Mouse (Mus musculus) brain, embryonic 14.5 days (tissue): Measurements from ENCODE around the gene Krt13. TPM values are rescaled to one million over a fixed set of nuclear protein-coding genes. Genes with fewer than 3 reads are reported as not detected.

Source experiments
- DNase-seq: peaks from one replicate; pipeline ENCODE4 v3.0.0-alpha.2; 2011; ENCODE audit warnings: low read depth
- CTCF ChIP-seq: fragments of 200-500 bp; IDR thresholded peaks from 2 replicates; pipeline ENCODE4 v1.5.1; 2012; ENCODE audit warnings: inconsistent platforms, mild to moderate bottlenecking, moderate library complexity, borderline replicate concordance; ENCODE audit not compliant: insufficient read depth, insufficient read length; ENCODE audit errors: extremely low read depth
- POLR2A ChIP-seq: fragments of 200-500 bp; IDR thresholded peaks from 2 replicates; pipeline ENCODE4 v1.6.1; 2012; ENCODE audit warnings: mild to moderate bottlenecking, inconsistent platforms, borderline replicate concordance; ENCODE audit not compliant: poor library complexity, insufficient read depth, insufficient read length, severe bottlenecking; ENCODE audit errors: extremely low read depth
- polyA plus RNA-seq: library from polyadenylated mRNA; depleted of rRNA; stranded (reverse); fragments of >200 nt; gene quantifications from 2 replicates; pipeline ENCODE4 v1.2.3, GENCODE M21; 2012

The Krt13 gene
- polyA plus RNA-seq, 1 experiment, result not detected

- no peak for TF ChIP-seq CTCF
- no peak for TF ChIP-seq POLR2A
- DNase-seq, result no peak
Measured at GRCm38 (mm10) chr11:100145104-100145503, 23.7 kb upstream of the Krt13 start.

DNA sequence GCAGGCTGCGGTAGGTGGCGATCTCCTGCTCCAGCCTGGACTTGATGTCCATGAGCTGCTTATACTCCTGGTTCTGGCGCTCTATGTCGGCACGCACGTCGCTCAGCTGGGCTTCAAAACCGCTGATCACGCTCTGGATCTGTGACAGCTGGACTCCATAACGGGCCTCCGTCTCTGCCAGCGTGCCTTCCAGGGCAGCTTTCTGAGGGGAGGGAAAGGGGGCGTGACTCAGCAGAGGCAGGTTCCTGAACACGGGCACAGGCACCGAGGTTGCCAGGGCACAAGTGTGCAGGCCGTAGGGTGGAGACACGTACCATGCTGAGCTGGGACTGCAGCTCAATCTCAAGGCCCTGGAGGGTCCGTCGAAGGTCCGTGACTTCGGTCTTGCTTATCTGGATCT is 19.6 kb upstream of the Krt13 start:
- DNase-seq, result peak; percentile 11

DNA sequence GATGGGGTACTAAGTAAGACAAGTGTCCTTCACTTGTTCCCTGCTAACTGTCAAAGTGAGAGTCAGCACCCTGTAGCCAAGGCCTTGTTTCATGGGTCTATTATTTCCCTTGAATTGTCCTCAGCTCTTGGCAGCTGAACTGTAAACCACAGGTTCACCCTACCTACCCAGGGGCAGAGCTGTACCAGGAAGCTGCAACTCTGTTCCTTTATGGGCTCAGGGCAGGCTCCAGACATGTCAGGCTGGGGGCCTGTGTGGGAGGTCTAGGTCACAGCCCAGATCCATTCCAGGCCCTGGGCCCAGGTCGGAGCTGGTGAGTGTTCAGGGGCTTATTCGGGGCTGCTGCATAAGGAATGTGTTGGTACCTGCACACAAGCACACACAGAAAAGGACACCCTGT is 18.0 kb upstream of the Krt13 start:
- TF ChIP-seq CTCF (no peak), POLR2A (no peak)
- DNase-seq, result no peak

More for the DNA sequence above, 19.6 kb upstream of the Krt13 start:
- TF ChIP-seq POLR2A, result no peak

DNA sequence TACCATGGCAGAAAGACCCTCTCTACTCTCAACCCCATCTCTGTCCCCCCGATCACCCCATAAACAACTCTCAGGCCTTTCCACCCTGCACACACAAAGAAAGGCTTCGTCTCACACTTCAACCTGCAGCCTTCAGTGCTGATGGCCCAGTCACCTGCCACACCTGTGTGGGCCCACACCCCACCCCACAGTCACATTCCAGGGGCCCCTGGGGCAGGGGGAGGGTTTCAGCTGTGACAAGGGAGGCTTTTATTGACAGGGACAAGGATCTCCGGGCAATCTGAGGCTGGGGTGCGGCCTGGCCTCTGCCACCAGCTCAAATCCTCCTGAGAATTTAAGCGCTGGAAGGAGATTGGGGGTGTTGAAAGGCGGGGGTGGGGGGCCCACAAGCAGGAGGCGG is 17.4 kb upstream of the Krt13 start:
- no peak for TF ChIP-seq POLR2A
- TF ChIP-seq CTCF, result no peak
- no peak for DNase-seq

- peak; percentile 76 for DNase-seq
- TF ChIP-seq CTCF, result no peak
- TF ChIP-seq POLR2A, result no peak
Measured at GRCm38 (mm10) chr11:100137693-100138092, 16.3 kb upstream of the Krt13 start.

DNA sequence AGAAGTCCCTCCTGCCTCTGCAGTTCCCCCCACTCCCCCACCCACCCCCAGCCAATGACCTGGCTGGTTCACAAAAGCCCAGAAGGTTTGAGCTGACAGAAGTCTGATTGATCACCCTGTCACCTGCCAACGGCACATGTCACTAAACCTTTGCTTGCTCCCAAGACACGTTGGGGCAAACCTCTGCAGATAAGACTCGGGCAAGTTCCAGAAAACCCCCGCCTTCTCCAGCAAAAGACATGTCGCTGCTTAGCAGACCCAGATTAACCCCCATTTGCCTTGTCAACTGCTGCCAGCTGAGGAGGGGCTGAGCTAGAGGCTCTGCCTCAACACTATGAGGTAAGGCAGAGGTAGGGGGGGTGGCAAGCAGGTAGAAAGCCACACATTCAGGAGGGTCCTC is 15.2 kb upstream of the Krt13 start:
- peak; percentile 8 for DNase-seq
- TF ChIP-seq POLR2A, result no peak
- no peak for TF ChIP-seq CTCF

DNA sequence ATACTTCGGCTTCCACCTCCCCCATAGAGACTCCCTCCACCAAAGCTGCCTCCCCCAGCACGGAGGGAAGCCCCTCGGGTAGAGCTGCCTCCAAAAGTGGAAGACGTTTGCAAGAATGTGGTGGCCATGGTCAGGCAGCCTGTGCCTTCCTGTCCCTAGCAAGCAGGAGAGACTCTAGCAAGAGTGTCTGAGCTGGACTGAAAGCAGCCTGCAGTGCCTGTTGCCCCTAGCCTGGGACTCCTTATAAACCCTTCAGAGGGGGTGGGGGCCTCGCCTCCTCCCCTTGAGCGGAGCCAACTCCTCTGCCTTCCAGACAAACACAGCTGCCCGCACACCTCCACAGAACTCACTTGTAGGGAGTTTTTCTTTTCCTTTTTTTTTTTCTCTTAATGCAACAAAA is 14.4 kb upstream of the Krt13 start, which contains the start of gene Krt15:
Gene Krt15 (minus strand): TSS at position 198 of the 400 bp plus-strand sequence.
- no peak for DNase-seq
- TF ChIP-seq CTCF, result no peak
- no peak for TF ChIP-seq POLR2A

GRCm38 (mm10) chr11:100124901-100125300 is 3.5 kb upstream of the Krt13 start:
- no peak for DNase-seq
- TF ChIP-seq CTCF (no peak), POLR2A (no peak)

- DNase-seq, result no peak
- TF ChIP-seq CTCF (no peak), POLR2A (no peak)
Measured at GRCm38 (mm10) chr11:100120331-100120730, 1.0 kb downstream of the Krt13 start.

DNA sequence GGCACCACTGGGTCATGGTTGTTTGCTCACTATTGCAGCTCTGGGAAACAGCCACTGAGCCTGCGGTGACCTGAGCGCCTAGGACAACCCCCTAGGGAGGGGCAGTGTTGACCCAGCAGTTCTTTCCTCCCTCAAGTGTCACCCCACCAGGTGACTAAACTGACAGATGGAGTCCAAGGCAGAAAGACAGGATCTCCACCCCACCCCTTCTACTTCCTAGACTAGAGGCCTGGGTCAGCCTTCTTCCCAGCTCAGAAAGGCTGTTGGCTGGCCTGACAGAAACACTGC is 7.7 kb downstream of the Krt13 start:
- DNase-seq, result no peak
- no peak for TF ChIP-seq CTCF
- TF ChIP-seq POLR2A, result no peak

DNA sequence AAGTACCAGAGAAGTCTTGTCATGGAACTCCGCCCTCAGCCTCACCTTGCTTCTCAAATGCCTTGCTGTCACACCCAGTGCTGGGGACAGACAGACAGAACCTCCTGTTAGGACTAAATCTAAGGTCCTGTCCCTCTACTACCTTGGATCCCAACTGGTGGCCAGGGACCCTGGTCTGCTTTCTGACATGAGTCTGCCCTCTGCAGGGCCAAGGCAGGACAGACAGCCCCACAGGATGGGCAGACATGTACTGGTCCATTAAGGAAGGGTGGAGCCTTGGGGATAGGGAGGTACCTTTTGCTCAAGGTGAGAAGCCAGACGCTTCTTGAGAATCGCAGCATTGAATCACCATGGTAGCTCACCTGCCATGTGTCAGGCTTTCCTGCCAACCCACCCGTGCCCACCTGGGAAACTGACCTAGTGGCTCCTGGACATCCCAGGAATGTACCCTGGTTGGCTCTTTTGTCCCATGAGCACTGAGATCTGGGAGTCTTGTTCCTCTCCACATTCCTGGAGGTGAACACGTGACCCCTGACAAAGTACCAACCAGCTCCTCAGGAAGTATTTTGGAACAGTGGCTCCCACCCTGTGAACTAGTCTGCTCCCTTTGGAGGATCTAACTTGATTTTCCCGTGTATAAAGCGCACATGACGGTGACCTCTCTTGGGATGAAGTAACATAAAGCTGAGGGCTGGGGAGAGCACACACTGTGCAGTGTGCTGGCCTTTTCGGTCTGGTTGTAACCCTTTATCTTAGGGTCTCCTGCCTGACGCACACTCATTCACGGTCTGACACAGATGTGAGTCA is 8.2 kb downstream of the Krt13 start:
- no peak for TF ChIP-seq CTCF
- no peak for TF ChIP-seq POLR2A
- DNase-seq, result no peak

- TF ChIP-seq CTCF, result no peak
- TF ChIP-seq POLR2A, result no peak
- no peak for DNase-seq
Measured at GRCm38 (mm10) chr11:100105576-100106122, 15.7 kb downstream of the Krt13 start, which contains the start of gene Krt36. TSS of gene Krt36 (minus strand) at chr11:100105626.

- TF ChIP-seq CTCF (no peak), POLR2A (no peak)
- DNase-seq, result peak; percentile 1
Measured at GRCm38 (mm10) chr11:100102693-100103429, 18.5 kb downstream of the Krt13 start.

- no peak for DNase-seq
- no peak for TF ChIP-seq CTCF
- TF ChIP-seq POLR2A, result no peak
Measured at GRCm38 (mm10) chr11:100100391-100100790, 21.0 kb downstream of the Krt13 start.

DNA sequence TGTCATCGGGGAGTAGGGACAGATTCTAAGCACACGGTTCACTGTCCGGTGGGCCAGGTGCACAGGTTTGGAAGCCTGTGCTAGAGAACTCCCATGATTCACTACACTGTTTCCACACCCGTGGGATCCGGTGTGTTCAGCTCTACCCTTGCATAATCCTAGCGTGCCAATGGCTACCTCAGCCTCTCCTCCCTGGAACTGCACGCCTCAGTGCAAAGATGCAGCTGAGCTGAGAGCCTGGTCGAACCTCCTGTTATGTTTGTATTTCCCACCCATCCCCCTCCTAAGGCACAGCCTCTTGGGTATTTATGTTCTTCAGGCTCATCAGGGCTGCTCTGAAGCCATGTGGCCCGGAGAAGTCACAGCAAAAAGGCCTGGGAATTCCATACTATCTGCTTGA is 23.5 kb downstream of the Krt13 start:
- no peak for TF ChIP-seq POLR2A
- TF ChIP-seq CTCF, result no peak
- no peak for DNase-seq
